Mouse (Mus musculus): ENCODE results near the gene Map4k3. TPM values are rescaled to one million over a fixed set of nuclear protein-coding genes. Genes with fewer than 3 reads are reported as not detected.
"Not testable (repeated sequence)": the region's sequence is repeated elsewhere in the genome, so short reads cannot be mapped to it uniquely, and the experiment has no call there.

Map4k3 gene
- total RNA-seq, 2 experiments from 2014 or later = 2.2 to 2.9 TPM

DNA sequence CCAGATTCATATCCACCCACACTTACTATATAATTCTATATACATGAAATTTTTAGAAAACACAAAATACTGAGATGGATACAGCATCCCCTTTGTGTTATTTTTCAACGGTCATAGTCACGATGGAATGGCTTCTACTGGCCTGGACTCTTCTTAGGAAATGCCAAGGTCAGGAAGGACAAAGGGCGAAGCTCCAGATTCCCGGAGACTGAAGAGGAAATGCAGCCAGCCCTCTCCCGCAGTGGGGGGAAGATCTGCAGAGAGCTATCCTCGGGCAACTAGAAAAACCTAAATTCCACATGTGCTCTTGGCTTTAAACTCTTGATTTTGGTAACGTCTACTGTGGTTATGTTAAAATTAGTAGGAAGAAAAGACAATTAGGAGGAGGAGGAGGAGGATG, 153.3 kb downstream of the Map4k3 start:
- no peak for ATAC-seq (replicated peaks; ENCODE audit: low FRiP score, poor library complexity, severe bottlenecking)

DNA sequence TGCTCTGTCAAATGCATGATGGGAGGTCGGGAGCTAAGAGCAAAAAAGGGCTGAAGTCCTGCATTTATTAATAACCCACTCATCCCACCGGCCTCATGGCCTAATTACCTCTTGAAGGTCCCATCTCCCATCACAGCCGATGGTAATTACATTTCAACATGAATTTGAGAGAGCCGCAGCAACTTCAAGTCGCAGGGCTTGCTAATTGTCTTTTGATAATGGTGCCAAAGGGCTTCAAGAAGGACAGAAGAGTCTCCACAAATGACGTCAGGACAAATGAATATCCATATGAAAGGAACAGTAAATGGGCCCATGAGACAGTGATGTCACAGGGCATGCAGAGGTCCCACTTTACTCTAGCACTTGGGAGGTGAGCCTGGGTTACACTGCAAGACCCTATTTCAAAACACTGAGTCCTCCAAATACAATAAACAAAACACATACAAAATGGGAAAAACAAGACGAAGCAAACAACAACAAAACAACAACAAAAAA, 153.8 kb downstream of the Map4k3 start:
- no peak for ATAC-seq (replicated peaks; ENCODE audit: low FRiP score, poor library complexity, severe bottlenecking)

DNA sequence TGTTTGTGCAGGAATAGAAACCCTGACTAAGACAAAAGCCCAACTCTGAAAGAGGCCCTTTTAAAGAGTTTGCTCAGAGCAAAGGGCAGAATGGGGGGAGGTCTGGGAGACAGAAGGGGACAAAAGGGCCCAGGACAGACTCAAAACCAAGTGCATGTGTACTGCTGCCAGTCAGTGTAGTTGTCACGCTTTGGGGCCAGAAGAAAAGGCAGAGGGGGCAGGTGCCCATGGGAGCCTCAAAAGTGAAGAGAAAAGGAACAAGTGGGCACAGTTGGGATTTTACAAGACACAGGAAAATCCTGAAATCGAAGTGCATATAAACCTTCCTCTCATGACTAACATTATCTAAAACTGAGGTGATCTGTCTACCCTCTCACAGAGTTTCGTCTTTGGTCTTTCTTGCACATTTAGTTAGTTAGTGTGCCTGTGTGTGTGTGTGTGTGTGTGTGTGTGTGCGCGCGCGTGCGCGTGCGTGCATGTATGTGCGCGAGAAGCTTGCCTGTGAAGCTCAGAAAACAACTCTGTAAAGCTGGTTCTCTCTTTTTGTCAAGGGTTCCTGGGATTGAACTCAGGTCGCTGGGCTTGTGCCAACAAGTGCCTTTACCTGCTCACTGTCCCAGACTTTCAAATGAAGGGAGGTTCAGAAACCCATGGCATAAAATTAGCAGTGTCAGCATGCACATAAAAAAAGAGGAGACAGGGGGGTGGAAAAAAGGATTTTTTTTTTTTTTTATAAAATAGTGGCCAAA, 155.9 kb downstream of the Map4k3 start:
- no peak for ATAC-seq (replicated peaks; ENCODE audit: low FRiP score, poor library complexity, severe bottlenecking)

DNA sequence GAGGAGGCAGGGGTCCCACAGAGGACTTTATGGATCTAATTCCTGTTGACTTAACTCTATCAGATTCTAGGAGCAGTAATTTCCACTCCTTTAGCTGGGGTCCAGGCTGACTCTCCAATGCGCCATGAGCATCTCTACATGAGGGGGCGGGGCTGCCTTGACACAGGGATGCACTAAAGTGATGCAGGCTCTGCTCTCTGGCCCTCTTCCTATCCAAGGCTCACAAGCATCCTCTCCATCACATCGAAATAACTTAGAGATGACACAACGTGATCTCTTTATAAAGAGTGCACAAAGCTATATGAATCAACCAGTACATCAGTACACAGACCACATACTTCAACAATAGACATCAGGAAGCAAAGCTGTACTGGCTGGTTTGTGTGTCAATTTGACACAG, 156.8 kb downstream of the Map4k3 start:
- no peak for ATAC-seq (replicated peaks; ENCODE audit: low FRiP score, poor library complexity, severe bottlenecking)

DNA sequence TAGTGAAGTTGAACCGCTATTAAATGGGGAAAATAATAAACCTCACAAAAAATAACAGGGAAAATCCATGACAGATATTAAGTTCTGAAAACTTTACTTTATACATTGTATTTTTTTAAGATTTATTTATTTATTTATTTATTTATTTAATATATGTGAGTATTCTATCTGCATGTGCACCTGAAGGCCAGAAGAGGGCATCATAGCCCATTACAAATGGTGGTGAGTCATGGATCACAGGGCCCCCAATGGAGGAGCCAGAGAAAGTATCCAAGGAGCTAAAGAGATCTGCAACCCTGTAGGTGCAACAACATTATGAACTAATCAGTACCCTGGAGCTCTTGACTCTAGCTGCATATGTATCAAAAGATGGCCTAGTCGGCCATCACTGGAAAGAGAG, 158.6 kb downstream of the Map4k3 start:
- not testable (repeated sequence) for ATAC-seq (replicated peaks; ENCODE audit: low FRiP score, poor library complexity, severe bottlenecking)

DNA sequence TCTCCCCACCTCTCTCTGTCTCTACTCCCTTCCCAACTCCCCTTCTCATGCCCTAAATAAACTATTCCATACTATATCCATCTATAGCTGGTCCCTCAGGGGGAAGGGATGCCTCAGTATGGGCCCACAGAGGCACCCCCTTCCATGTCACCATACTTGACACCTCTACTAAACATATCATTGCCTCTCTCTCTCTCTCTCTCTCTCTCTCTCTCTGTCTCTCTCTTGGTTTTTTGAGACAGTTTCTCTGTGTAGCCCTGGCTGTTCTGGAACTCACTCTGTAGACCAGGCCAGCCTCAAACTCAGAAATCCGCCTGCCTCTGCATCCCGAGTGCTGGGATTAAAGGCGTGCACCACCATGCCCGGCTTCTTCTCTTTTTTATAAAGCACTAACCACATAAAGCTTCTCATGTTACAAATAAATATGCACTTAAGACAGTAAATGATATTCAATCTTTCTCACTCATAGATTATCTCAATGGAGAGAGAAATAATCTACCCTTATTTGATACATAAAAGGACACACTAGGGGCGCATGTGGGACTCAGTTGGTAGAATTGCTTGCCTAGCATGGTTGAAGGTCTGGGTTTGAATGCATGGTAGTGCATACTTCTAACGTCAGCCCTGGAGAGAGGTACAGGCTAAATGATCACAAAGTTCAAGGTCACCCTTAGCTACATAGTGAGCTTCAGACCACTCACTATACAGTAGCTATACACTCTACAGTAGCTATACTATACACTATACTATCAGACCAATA, 159.3 kb downstream of the Map4k3 start:
- no peak for ATAC-seq (replicated peaks; ENCODE audit: low FRiP score, poor library complexity, severe bottlenecking)

DNA sequence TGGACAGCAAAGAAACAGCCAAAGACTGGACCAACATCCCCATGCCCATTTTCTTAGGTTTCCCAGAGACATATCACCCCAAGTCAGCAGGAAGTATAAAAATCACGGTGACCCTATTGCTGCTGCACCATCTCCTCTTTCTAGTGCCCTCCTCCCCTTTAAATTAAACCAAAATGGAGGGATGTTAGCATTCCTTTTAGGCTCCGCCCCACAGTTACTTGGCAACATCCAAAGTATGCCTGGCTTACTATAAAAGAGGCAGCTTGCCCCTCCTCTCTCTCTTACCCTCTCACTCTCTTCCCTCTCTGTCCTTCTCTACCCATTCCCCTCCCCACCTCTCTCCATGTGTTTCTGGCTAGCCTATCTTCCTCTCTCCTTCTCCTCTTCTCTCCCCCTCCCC, 159.8 kb downstream of the Map4k3 start:
- no peak for ATAC-seq (replicated peaks; ENCODE audit: low FRiP score, poor library complexity, severe bottlenecking)

DNA sequence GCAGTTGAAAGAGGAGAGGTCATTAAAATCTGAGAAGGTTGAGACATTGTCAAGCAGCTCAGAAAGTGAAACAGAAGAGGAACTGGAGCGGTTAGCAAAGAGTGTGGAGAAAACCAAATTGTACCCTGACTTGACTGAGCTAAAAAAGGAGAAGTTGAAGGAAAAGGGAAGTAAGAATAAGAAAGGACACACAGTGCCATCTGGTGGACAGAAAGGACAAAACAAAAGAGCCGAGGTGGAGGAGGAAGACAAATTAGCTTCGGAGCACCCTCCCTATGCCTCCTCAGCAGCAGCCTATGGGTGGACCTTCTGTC, 163.7 kb downstream of the Map4k3 start:
- ATAC-seq (replicated peaks; ENCODE audit: low FRiP score, poor library complexity, severe bottlenecking) = peak; percentile 69

DNA sequence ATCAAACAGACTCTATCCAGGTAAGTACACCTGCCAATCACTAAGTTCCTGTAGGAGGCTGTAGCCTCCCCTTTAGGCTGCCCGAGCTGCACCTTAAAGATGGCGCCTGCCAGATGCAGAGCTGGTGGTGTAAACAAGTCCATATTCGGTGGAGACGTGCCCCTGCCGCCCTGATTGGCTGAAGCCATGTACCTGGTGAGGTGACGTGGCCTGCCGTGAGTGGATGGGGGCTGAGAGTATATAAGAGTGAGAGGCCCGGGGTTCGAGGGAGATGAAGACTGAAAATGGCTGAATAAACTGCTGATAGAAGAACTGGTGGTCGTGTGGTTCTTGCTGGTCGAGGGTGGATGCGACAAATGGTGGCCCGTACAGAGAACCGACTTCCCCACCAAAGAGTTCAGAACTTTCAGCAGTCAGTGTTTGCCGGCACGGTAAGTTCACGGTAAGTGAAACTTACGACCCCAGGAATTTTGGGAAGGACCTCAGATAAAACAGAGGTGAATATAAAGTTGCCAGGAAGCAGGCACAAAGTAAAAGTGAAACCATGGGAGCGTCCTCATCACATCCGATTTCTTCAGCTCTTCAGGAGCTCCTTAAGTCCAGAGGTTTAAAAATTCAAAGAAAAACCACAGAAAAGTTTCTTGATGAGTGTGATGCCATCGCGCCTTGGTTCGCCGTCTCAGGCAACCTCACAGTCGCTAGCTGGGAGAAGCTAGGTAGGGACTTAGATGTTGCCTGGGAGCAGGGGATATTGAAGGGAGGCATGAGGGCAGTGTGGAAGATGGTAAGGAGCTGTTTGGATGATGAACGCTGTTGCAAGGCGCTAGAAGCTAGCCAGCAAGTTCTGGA, 164.3 kb downstream of the Map4k3 start:
- 0 out of 2 replicates have a peak, but pooled peaks have one; percentile 27 for ATAC-seq (replicated peaks; ENCODE audit: low FRiP score, poor library complexity, severe bottlenecking)

DNA sequence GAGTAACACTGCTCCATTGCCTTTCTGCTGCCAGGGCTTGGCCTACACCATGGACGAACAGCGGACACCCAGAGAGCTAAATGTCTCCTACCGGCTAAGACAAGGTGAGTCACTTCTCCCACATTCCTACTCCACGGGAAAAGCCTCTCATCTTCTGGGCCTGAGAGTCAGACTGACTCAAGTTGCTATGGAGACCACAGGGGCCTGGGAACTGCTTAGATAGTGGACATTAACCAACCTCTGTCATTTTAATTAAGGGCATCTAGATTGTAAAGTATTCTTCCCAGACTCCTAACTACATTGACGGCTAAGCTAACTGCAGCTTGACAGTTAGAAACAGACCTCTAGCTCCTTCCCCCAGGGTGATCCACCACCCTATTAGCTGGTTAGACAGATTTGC, 165.5 kb downstream of the Map4k3 start:
- ATAC-seq (replicated peaks; ENCODE audit: low FRiP score, poor library complexity, severe bottlenecking) = no peak

DNA sequence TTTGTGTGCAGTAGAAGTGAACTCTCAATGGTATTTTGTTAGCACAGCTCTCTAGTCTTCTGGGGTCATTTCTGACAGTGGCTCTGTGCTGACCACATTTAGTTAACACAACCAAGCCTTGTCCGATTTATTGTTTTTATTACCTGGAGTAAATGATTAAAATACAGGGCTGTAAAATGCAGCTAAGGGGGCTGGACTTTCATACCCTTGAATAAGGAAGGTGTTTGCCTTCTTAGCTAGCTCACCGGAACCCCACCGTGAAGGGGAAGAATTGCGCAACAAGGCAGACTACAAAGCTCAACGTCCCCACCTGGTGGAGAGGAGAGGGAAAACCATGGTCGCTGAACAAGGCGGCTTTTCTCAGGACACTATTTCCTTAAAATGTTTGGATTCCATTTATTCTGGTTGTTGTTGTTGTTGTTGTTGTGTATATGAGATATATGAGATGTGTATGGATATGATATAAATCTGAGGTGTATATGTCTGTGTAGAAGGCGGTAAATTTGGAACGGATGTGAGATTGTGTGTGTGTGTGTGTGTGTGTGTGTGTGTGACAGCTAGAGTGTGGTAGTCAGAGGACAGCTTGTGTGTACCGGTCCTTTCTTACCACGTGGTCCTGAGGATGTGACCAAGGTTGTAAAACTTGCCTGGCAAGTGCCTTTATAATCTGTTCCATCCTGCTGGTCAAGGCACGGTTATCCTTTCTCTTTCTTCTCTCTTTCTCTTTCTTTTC, 167.4 kb downstream of the Map4k3 start:
- ATAC-seq (replicated peaks; ENCODE audit: low FRiP score, poor library complexity, severe bottlenecking) = peak; percentile 80

DNA sequence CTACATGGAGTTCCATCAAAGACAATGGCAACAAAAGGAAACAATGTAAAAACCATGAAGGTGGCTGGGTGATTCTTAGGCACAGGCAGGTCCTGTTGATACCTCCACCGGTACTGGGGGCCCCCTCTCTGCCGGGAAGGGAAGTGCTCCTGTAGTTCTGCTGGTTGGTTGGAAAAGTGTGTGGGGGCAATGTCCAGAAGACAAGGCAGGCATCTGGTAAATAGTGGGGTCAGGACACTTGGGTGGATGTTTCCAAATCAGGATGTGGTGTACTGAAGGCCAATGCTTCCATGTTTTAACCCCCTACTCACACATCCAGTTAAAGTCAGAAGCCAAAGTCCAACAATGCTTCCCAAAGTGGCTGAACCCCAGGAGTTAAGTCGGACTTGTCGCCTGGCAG, 168.5 kb downstream of the Map4k3 start:
- no peak for ATAC-seq (replicated peaks; ENCODE audit: low FRiP score, poor library complexity, severe bottlenecking)

DNA sequence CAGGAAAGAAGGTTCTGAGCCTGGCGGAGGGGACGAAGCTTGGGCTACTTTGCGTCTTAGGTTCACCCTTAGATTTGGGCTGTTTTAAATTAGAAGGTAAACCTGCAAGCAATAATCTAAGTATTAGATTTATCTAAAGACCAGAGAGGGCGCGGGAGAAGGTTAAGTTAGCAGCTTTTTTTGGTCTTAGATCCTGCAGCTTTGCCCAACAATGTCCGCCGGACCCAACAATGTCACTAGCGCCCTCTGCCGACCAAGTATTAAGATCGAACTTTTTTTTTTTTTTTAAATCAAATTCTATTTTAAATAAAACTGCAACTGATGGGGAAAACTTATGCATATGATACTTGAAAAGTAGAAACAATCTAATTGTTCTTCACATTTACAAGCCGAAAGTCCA, 169.2 kb downstream of the Map4k3 start:
- no peak for ATAC-seq (replicated peaks; ENCODE audit: low FRiP score, poor library complexity, severe bottlenecking)

DNA sequence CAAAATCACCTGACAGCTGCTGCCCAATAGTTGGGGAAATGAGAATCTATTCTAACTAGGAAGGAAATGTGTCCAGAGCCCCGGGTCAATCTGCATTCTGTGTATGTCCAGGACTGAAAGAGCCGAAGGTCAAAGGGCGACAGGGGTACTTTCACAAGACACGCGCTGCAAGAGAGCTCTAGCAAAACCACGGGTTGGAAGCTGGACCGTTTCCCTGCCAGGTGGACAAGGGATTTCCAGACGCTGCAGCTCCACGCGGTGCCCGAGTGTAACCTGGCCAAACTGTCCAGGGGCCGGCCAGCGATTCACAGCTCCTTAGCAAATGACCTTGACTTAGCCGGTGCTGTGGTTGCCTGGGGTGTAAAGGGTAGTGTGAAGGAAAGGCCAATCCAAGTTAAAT, 169.7 kb downstream of the Map4k3 start:
- no peak for ATAC-seq (replicated peaks; ENCODE audit: low FRiP score, poor library complexity, severe bottlenecking)

DNA sequence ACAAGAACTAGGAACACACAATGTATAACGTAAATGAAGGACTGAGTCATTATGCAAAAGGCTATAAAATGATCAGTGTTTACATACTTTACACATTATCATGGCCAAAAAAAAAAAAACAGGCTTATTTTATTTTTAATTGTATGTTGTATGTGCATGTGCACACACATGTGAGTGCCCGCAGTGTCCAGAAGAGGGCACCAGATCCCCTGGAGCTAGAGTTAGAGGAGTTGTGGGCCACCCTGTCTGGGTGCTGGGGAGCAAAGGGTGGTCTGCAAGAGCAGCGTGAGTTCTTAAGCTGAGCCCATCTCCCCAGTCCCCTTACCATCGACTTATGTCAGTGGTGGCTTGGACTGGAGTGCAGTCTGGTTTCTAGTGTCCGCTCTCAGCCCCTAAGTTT, 170.8 kb downstream of the Map4k3 start:
- no peak for ATAC-seq (replicated peaks; ENCODE audit: low FRiP score, poor library complexity, severe bottlenecking)

DNA sequence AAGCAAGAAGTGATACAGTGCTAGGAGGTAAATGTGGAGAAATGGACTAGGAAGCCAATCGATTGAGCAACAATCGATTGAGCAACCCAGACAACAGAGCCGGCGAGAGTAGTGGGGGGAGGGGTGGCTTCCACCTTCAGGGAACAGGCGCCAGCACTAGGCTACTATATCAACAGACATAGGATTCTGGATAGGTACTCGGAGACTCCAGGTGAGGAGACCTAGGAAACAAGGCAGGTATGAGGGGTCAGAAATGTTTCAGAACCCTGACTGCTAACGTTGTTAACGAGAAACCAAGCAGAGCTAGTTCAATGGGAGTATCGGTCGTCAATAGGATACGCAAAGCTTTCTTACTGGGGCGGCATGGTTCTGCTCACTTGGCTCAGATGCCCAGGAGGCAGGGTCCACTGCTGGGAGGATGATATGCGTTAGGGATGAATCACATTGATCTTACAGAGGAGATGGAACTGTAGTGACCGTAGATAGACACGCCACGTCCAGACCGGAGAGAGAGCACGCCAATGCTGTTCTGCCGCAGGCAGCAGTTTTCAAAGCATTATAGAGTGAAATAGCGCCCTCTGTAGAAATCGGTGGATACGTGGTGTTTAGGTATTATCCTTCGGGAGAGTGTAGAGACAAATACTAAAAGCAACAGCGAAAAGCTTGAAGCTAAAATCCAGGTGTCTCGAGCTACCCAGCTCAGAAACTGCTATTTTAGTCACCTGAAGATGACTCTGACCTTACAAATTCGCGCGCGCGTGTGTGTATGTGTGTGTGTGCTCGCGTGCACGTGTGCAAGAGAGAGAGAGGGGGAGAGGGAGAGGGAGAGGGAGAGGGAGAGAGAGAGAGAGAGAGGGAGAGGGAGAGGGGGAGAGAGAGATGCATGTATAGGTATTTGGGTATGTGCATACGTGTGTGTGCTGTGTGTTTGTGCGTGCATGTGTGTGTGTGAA, 174.7 kb downstream of the Map4k3 start:
- peak; percentile 86 for ATAC-seq (replicated peaks; ENCODE audit: low FRiP score, poor library complexity, severe bottlenecking)

DNA sequence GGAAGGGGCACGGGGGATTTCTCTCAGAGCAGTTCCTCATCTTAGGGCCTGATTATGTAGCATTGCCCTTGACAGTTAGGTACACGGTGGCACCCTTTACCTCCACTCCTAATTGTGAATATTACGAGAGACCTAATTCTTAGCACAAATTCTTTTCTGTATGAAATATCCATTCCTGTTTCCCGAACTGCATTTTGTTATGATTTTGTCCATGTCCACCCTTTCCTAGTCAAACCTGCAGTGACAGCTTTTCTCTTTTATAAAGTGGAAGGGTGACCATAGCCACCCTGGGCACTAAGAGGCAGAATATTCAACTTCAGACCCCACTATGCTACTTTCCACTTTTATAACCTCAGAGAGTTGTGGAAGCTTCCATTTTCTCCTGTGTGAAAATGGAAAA, 175.6 kb downstream of the Map4k3 start:
- ATAC-seq (replicated peaks; ENCODE audit: low FRiP score, poor library complexity, severe bottlenecking) = no peak

DNA sequence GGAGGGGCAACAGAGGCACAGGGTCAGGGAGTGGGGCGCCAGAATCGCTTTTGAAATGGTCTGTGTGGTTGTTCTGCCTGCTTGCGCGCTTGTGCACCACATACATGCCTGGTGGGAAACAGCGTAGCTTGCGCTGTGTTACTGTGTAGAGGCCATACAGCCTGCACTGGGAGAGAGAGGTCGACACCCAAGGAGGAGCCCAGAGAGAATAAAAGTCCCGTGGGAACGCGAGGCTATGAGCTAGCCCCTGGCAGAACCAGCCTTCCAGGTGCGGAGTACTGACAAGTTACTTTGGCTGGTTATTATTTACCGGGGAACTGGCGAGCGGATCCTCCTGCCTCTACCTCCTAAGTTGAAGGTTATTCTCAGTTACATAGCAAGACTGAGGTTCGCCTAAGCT, 177.3 kb downstream of the Map4k3 start:
- ATAC-seq (replicated peaks; ENCODE audit: low FRiP score, poor library complexity, severe bottlenecking) = no peak

DNA sequence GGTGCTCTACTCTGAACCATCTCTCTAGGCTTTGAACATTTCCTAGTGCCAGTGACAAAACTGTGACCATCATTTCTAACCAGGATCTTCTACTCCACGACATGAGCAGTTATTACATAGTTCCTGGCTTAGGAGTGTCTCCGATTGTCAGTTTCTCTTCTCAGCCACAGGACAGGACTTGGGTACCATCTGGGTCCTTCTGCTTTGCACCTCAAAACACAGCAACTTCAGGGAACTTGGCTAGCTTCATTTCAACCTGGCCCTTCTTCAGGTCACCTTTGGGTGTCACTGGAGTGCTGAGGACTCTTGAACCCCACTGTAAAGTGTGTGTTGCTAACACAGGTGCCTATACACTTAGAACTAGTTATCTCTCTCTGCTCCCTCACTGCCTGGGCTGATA, 181.4 kb downstream of the Map4k3 start:
- no peak for ATAC-seq (replicated peaks; ENCODE audit: low FRiP score, poor library complexity, severe bottlenecking)
